Mouse (Mus musculus): ENCODE results near the gene Nudt16l1.

Gene Nudt16l1

GRCm38 (mm10) chr16:4938461-4938860 is at the start of gene Nudt16l1:
Gene Nudt16l1, plus strand, starts transcription at chr16:4938761.
- no peak for DNase-seq (ENCODE audit: low spot score)

GRCm38 (mm10) chr16:4890201-4890709 is 48.3 kb upstream of the Nudt16l1 start:
- no peak for DNase-seq (ENCODE audit: low spot score)

GRCm38 (mm10) chr16:4892171-4892570 is 46.4 kb upstream of the Nudt16l1 start:
- DNase-seq (ENCODE audit: low spot score) = no peak

DNA sequence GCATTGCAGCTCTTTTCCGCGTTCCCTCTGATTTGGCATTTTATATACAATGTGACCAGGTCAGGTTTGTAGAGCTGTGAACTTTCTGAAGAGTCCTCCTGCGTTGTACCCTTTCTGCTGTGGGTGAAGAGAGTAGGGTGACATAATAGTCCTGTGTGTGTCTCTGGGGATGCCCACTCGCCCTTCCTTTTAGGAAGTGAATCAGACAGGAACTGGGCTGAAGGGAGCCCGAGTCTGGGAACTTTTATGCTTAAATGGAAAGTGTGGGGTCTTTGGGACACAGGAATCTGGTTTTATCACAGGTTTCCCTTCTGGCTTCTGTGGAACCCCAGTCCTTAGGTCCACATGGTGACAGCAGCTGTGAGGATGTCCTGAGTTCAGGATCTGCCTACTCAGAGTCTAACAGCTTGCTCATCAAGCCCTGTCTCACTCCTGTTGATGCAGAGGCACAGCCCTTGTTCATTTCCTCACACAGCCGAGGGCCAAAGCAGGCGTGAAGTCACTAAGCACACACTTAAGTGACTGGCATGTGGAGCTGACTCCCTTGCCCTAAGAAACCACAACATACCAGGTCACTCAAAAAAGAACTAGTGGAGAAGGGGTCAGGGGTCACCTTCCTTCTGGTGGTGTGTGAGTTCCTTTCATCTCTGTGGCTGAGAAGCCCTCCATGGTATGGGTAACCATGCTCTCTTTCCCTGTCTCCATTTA is 44.2 kb upstream of the Nudt16l1 start:
- DNase-seq (ENCODE audit: low spot score) = no peak

DNA sequence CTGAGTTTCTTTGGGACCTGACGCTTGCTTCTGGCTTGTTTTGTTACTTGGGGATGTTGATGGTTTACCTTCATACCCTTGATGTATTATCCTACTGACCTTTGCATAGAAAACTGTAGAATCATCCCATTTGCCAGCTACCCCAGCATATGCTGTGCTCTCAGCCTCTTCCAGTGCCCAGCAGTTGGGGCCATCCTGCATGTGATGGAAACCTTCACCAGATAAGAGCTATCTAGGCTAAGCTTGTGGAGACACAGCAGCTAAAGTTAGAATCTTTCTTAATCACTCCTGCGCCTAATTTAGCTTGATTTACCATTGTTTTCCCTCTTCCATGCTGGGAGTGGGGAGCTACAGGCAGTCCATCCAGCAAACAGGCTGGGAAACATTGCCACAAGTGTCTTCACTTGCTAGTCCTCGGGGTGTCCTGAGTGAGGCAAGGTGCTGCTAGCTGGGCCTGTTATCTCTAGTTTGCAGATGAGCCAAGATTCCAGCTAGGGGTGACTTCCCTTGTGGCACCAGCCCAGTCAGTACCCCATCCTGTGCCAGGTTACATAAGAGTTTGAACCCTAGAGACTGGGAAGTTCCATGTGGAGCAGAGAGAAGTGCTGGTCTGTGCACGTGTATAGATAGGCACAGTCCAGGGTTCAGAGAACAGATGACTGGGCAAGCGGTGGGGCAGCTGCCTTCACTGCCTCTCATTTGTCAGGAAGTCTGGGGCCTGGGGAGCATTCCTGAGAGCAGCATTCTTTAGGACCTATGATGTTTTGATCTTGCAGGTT is 42.1 kb upstream of the Nudt16l1 start:
- DNase-seq (ENCODE audit: low spot score) = no peak

DNA sequence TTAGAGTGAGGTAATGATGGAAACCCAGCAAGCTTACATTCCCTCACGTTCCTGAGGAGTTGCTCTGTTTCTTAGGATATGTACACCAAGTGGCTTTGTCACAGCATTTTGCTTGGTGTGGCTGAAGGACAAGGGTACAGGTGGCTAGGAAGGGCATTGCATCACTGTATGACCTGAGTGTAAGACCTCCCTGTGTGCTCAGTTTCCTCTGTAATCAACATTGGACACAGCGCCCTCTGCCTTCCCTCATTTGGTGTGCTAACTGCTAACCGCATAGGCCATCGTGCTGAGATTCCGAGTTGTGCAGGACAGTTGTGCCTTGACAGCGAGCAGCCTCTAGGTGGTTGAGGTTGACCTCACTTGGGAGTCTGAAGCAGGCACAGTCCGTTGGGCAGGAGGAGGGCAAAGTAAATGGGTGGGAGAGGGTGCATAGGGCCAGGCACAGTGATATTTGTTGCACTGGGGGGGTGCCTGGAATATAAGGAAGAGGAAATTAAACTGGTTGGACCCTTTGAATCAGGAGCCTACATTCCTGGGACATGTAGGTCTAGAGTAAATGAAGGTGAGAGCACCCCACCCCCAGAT is 41.3 kb upstream of the Nudt16l1 start:
- DNase-seq (ENCODE audit: low spot score) = no peak

- DNase-seq (ENCODE audit: low spot score) = no peak
Measured at GRCm38 (mm10) chr16:4898881-4899280, 39.7 kb upstream of the Nudt16l1 start.

DNA sequence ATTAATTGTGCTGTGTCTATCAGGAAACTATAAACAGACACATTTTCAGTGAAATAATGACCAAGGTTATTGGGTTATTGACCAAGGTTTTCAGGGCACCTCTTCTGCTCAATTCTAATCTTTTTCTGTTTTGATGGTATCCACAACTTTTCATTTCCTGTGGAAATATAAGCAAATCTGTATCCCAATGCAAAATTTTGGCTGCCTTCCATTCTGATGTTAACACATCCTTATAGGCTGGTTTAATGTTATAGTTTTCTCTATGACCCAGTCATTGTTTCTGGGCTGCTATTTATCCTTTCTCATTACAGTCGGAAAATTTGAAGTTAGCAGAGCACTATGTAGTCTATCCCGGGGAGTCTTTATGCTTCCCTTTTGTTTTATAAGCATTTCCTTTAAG is 38.9 kb upstream of the Nudt16l1 start:
- DNase-seq (ENCODE audit: low spot score) = no peak

DNA sequence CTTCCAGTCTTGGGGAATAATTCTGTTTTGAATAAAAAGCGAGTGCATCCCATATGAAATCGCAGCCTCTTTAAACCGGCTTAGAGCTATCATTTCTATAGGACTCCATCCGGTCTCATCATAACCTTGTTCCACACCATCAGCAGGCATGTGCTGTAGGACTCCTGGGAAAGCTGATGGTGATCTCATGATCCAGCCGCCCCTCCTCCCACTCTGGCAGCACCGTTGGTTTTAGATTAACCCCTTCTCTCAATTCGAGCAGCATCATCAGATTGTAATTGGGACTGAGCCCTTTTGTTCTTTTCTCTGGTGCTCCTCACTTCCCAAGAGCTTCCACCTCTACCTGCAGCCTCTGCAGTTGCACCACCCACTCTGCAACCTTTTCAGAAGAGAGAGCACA is 37.4 kb upstream of the Nudt16l1 start:
- DNase-seq (ENCODE audit: low spot score) = no peak

GRCm38 (mm10) chr16:4902390-4902789 is 36.2 kb upstream of the Nudt16l1 start:
- DNase-seq (ENCODE audit: low spot score) = no peak

DNA sequence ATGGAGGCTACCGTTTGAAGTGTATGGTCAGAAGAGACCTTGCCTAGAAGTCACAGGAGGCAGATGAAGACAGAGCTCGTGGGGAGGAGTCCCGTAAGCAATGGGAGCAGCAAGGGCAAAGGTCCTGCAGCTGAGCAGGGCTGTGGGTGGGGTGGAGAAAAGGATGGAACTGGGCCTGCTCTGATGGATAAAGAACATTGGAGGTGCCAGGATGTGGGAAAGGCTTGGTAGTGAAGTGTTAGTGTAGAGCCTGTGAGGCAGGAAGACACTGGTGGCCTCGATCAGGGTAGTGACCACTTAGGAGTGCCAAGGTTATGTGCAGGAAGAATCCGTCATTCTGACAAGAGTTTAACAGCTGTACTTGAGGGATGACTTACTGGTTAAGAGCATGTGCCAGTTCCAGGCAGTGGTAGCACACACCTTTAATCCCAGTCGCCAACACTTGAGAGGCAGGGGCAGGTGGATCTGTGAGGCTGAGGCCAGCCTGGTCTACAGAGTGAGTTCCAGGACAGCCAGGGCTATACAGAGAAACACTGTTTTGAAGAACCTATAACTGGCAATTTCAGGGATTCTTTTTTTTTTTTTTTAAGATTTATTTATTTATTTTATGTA is 35.0 kb upstream of the Nudt16l1 start:
- no peak for DNase-seq (ENCODE audit: low spot score)

DNA sequence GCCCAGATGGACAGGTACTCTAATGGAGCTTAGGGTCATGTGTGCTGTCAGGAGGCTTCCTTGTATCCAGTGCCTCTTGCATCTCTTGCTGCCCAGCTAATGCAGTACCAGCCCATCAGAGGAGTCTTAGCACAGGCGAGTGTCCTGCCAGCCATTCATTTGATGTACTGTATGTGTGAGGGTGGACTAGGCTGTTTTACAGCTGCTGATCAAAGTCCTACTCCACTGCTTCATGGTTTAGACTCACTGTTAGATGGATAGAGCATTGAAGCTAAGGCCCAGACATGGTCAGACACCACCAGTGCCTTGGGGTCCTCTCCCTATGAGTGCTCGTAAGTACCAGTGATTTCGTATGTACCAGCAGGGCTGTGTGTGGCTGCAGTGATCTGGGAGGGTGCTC is 33.7 kb upstream of the Nudt16l1 start:
- DNase-seq (ENCODE audit: low spot score) = no peak

DNA sequence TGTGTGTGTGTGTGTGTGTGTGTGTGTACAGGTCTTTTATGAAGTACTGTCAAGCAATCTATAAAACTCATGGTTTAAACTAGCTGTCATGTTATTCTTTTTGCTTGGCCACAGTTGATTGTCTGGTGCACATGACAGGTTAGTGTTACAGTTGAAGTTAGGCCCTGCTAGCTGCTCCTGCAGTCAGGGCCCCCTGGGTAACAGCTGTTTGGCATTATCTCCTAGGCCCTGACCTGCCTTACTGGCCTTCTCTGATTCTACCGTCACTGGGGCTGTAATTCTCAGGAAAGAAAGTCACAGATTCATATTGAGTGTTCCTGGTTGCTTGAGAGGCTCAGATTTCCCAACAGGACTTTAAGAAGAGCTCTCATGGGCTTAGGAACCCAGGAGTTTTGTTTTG is 33.0 kb upstream of the Nudt16l1 start:
- DNase-seq (ENCODE audit: low spot score) = peak; percentile 19

DNA sequence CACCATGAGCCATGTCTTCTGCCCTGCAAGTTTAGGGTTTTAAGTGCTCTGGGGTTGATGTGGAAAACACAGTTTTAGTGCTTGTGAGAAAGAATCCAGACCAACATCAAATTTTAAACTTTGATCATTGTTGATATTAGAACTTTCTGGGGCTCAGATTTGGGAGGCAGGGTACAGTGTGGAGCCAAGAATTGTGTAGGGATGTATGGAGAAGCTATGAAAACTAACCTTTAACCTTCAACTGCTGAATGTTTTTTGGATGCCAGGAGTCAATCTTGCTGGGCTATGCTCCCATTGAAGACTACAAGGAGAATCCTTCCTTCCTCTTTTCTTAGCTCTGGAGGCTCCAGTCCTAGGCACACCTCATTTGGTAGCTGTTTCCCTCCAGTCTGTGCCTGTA is 32.0 kb upstream of the Nudt16l1 start:
- DNase-seq (ENCODE audit: low spot score) = no peak

DNA sequence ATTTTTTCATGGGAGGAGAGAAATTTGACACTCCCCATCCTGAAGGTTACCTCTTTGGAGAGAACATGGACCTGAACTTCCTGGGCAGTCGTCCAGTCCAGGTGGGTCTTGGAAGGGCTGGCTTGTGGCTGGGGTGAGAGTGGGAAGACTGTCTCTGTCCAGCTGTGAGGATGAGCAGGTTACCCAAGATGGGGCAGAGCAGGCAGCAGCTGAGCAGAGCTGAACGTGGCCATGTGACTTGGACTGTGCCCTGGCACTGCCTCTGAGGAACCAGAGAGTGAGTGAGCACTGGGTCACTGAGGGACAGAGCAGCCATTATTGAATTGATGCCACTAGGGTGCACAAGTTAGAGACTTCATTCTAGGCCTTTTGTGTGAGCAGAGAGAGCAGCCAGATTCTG is 31.2 kb upstream of the Nudt16l1 start:
- no peak for DNase-seq (ENCODE audit: low spot score)

GRCm38 (mm10) chr16:4907972-4908371 is 30.6 kb upstream of the Nudt16l1 start:
- DNase-seq (ENCODE audit: low spot score) = no peak

DNA sequence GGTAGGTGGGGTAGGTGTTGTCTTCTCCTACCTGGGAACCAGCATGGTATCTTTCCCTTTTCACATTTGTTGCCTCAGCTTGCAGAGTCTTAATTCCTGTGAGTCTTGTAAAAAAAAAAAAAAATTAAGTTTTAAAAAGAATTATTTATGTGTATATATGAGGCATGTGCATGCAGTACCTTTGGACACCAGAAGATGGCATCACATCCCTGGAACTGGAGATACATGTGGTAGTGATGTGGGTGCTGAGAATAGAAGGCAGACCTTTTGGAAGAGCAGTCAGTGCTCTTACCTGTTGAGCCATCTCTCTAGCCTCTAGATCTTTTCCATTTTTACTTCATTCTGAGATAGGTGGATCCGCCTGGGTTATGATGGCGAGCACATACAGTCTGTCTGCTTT is 28.8 kb upstream of the Nudt16l1 start:
- DNase-seq (ENCODE audit: low spot score) = no peak

DNA sequence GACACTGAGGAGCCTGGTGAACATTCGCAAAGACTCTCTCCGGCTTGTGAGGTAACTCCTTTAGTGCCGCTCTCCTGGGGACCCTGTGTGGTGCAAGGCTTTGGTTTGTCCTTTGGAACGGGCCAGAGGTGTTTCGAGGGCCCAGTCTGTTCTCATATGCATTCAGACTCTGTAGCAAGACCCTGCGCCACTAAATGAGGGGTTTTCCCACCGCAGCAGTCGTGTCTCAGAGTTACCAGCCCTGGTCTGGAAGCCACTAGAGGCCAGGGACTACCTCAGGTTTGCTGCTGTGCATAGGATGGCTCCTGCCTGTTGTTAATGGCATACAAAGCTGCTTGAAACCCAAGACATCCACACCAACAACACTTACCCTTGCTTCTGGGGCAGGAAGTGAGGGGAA is 27.8 kb upstream of the Nudt16l1 start:
- no peak for DNase-seq (ENCODE audit: low spot score)

DNA sequence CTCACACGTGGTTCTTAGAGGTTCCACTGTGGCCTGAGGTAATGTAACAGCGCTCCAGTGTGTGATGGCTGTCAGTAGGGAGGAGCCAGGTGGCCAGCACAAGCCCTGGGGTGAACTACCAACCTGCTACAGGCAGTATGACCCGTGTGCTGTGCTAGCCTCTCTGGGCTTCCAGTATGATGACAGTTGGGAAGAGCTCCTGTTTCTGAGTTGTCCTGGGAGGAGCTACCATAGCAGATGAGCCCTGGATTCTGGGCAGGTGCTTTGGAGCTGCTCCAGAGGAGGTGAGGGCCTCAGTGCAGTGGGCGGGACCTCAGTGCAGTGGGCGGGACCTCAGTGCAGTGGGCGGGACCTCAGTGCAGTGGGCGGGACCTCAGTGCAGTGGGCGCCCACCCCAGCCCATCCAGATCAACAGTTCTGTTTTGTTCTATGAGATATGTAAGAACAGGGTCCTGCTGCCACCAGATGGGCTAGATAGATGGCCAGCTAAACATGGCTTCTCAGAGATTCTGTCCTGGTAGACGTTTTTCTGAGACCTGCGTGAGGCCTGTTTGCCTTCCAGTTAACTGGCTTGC is 26.4 kb upstream of the Nudt16l1 start:
- no peak for DNase-seq (ENCODE audit: low spot score)

DNA sequence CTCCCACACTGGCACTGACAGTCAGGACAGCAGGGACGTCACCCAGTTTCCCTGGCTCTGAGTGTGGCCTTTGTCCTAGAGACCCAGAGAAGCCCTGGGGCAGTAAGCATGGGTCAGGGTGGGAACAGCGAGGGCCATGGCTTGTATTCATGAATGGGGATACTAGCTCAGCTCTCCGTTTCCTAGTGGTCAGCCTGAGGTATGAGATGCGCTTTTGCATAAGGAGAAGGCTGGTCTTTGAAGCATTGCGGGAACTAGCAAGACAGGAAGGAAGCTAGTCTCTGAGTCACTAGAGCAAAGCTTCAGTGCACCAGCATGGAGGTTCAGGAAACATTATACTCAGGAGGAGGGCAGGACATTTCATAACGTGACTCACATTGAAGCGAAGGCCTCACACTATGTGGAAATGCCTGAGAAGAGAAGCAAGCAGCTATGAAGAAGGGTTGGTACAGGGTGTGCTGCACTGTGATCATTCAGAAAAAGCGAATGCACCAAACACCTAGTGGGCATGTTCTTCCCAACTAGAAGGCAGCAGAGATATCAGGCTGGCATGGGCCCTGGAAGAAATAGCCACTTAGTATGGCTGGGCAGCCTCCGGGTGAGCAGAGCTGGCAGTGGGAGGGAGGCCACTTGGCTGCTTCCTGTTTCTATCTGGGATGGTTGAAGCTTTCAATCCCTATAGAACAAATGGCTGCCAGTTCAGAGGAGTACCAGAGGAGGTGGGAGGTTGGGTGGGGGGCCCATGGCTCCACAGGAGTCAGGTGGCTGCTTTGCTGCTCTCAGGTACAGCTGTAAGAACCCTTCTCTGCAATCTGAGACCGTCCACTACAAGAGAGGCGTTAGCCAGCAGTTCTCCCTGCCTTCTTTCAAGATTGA is 25.4 kb upstream of the Nudt16l1 start:
- DNase-seq (ENCODE audit: low spot score) = peak; percentile 10
